Mouse (Mus musculus) frontal cortex, adult 2 months (tissue): ENCODE data around the gene Pigv. TPM values are rescaled to one million over a fixed set of nuclear protein-coding genes. Genes with fewer than 3 reads are reported as not detected.
A peak's percentile ranks its signal among the peaks of the same experiment; 100 is the strongest.
"Not testable (repeated sequence)": the region's sequence is repeated elsewhere in the genome, so short reads cannot be mapped to it uniquely, and the experiment has no call there.

Source experiments
- DNase-seq, 2 experiments: peaks; one replicate each; pipeline ENCODE4 v3.0.0; 2022; ENCODE audit warnings: low spot score in 1 of 2; ENCODE audit errors: extremely low spot score in 1 of 2
- polyA plus RNA-seq: library from polyadenylated mRNA; depleted of rRNA; stranded (reverse); fragments of >200 nt; gene quantifications from 2 replicates; pipeline ENCODE4 v1.2.3, GENCODE M21; 2012

The Pigv gene
- polyA plus RNA-seq, 1 experiment = 8.2 TPM

GRCm38 (mm10) chr4:133649989-133650699, 22.3 kb downstream of the Pigv start, which contains the start of gene Zdhhc18:
Gene Zdhhc18 (minus strand): TSS chr4:133650154.
- DNase-seq = peak in 1 of 2 experiments; percentile 85

DNA sequence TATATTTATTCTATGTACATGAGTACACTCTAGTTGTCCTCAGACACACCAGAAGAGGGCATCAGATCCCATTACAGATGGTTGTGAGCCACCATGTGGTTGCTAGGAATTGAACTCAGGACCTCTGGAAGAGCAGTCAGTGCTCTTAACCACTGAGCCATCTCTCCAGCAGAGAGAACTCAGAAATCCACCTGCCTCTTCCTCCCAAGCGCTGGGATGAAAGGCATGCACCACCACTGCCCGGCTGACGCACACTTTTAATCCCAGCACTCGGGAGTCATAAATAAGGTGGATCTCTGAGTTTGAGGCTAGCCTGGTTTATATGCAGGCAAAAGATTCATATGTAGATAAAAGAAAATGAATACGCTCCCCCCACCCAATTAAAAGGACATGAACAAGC, 23.0 kb downstream of the Pigv start:
- not testable (repeated sequence) for DNase-seq

DNA sequence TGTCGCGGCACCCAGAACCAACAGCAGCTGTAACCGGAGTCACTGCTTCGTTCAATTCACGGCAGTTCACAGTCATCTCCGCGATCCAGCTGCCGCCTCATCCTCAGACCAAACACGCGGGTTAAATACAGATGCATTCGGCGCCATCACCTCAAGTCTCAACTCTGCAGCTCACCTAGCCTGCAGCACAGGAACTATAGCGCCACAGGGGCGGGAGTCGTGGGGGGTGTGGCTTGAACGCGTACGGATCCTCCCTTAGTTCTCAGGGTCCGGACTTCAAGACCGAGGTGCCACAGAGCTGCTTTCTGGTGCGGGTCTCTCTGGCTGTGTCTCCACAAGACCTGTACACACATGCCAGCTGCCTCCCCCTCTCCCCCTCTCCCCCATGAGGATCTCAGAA, 26.8 kb downstream of the Pigv start:
- DNase-seq = no peak

- no peak for DNase-seq
Measured at GRCm38 (mm10) chr4:133645195-133645594, 27.3 kb downstream of the Pigv start.

DNA sequence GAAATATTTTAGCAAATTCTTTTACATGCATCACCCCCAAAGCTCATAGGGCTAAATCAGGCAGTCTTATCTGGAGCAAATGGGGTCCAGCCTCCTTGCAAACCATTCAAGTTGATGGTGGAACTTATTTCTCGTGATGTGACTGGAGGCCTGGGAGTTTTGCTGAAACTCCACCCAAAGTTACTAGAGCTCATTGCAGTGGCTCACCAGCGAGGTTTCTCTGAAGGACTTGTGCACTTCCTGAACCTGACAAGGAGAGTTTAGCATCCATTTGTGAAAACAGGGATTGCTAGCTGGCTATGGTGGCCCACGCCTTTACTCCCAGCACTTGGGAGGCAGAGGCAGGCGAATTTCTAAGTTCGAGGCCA, 38.4 kb downstream of the Pigv start:
- DNase-seq = no peak

DNA sequence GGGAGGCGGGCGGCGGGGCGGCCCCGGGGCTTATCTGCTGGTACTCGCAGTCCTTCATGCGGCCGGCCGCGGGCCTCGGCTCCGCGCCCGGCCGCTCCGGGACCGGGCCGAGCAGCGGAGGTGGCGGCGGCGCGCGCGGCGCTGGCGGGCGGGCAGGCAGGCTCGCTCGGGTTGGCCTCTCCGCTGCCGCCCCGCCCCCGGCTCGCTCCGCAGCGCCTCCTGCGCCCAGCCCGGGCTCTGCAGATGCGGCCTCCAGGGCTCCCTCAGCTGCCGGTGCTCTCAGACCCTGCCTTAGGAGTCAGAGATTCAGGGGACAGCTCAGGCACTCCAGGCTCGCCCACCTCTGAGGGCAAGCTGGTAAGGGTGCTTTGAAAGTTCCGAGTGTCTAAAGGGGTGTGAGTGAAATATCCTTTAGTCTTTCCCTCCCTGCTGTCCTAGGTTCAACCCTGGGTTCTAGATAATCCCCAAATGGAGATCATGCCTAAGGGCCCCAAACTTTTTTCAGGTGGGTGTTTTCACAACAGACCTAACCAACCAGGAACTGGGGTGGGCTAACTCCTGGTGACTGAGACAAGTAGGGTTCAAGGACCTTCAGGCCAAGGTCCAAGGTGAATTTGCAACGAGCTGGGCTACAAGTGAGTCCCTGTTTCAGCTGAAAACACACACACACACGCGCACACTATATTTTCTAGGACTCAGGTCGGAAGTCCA, 39.0 kb downstream of the Pigv start:
- DNase-seq = peak; percentile 28 to 91

GRCm38 (mm10) chr4:133632483-133633327, 39.7 kb downstream of the Pigv start:
- DNase-seq = peak in 1 of 2 experiments; percentile 20

- DNase-seq = no peak
Measured at GRCm38 (mm10) chr4:133631769-133632411, 40.6 kb downstream of the Pigv start.

GRCm38 (mm10) chr4:133631071-133631768, 41.2 kb downstream of the Pigv start:
- DNase-seq = no peak

DNA sequence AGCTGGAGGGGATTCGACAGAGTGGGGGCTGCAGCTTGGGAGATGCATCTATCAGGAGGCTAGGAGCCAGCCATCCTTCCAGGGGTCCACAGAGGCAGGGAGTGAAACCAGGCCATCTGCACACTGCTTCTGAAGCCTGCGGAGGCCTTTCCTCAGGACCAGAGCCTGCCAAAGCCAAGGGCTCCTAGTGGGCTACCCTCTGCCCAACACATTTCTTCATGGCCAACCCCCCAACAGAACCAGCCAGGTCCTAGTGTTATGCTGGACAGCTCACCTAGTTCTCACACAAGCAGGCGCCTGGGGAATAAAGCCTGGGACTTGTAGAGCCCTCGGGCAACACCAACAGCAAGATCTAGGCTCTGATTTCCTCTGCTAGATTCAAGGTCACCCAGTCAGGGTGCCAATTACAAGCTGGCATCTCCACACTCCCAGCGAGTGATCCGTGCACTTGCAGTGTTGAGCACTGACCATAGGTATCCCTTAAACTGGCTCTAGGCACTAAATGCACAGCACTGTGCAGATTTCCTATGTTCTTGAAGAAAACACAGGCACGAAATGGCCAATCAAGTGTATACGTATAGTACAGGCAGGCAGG, 42.0 kb downstream of the Pigv start:
- no peak for DNase-seq

DNA sequence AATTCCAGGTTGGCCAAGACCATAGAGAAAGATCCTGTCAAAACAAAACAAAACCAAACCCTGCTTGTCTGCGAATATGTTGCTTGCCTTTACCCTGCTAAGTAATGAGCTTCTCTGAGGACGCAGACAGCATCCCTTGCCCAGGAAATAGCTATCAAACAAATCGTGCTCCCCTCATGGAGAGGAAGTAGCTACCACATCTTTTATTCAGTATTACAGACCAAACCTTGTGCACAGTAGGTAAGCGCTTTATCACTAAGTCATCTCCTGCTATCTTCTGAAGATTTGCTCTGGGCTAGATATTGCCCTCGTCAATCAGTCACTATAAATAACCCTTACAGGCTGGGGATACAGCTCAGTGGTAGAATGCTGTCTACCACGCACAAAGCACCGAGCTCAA, 43.3 kb downstream of the Pigv start:
- DNase-seq = no peak

GRCm38 (mm10) chr4:133628517-133628916, 43.9 kb downstream of the Pigv start:
- no peak for DNase-seq

- DNase-seq = no peak
Measured at GRCm38 (mm10) chr4:133627039-133627438, 45.4 kb downstream of the Pigv start.

GRCm38 (mm10) chr4:133626621-133627020, 45.8 kb downstream of the Pigv start:
- DNase-seq = no peak

DNA sequence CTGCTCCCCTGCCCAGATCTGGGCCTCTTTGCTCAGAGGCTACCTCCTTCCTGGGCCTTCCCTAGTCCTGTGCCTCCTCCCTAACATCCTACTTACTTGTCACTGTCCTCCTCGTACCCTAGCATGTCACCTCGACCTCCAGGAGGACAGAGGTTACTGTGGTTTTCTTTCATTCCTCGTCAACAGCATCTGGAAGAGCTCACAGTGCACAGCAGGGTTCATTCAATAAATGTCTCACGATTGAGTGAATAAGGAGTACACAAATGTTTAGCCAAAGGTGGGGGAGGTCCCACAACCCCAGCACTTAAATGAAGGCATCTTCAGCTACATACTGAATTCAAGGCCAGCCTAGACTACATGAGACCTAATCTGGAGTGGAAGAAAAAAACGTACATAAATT, 46.2 kb downstream of the Pigv start:
- DNase-seq = no peak

DNA sequence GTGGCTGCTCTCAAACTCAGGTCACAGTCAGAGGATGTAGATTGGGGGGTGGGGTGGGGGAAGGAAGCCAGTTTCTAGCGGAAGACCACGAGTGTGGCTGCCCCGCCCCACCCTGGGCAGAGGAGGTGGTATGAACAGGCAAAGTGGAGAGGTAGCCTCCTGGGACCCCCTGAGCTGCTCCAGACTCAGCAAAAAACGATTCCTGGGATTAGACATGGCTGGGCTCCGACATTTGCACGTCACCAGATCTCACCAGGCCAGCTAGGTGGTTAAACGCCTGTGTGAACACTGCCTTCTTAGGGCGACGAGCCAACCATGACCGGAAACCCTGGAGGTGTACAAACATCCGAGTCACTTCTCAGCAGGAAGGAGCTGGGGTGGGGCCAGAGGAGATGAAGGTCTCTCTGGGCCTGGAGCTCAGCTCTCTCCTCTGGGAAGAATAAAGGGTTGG, 46.8 kb downstream of the Pigv start:
- DNase-seq = no peak

DNA sequence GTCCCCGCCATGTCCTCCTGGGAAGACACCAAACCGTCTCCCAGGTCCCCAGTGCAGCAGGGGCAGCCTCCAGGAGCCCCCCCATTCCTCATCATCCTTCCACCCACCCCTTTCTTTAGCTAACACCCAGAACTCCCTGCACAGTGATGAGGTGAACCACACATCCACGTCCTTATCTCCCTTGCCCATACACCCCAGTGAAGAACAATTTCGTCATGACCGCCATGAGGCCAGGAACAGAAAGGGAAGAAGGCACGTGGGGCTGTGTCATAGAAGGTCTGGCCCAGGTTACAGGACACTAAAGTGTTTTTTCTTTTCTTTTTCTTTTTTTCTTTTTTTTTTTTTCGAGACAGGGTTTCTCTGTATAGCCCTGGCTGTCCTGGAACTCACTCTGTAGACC, 47.6 kb downstream of the Pigv start:
- no peak for DNase-seq

DNA sequence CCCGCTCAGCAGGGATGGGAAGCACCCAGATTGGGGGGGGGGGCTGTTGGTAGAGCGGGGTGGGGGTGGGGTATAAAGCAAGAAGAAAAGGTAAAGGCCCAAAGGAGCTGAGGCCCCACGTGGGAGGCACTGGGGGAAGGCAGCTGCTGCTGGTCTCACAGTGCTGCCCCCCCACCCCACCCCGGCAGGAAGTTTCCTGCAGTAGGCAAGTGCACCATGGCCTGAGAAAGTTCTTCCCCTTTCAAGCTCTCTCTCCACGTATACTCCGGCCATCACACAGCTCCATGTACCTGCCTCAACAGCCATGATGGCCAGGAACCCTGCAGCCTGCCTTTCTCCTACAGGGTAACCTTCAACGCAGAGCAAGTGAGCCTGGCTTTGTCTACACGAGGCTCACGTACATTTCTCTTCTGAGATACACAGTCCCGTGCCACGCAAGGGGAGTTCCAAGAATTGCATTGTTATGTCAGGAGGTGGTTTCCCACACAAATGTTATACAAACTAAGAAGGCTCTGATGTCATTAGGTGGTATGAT, 50.2 kb downstream of the Pigv start:
- DNase-seq = no peak

DNA sequence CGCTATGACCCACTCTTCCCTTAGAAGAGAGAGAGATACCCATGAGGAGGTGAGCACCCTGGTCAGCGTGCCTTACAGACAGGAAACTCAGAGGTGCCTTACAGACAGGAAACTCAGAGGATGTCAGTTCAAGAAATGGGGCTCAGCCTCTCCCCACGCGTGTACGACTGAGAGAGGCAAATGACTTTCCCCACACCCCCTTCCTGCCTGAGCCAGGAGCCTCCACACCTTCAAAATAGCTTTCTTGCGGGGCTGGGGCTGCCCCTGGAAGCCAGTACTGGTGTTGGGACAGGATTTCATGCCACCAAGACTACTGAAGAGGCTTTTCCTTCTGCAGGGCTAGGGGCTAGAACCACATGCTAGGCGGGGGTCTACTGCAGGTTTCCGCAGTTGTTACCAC, 51.8 kb downstream of the Pigv start:
- DNase-seq = no peak
